Mouse (Mus musculus) large intestine, adult 2 months (tissue): ENCODE data around the gene Grik4. TPM values are rescaled to one million over a fixed set of nuclear protein-coding genes. Genes with fewer than 3 reads are reported as not detected.
"Not testable (repeated sequence)": the region's sequence is repeated elsewhere in the genome, so short reads cannot be mapped to it uniquely, and the experiment has no call there.

Source experiments
- DNase-seq: peaks from one replicate; pipeline ENCODE4 v3.0.0-alpha.2; 2012; ENCODE audit warnings: low read depth, low spot score
- WGBS: fragments of 180-500 bp; shearing (Covaris S2); methylation state at CpG from one replicate; pipeline ENCODE4 v1.1.7; 2018; 5-methylcytosine and 5-hydroxymethylcytosine counted together
- polyA plus RNA-seq: library from polyadenylated mRNA; depleted of rRNA; stranded (reverse); fragments of >200 nt; gene quantifications from 2 replicates; pipeline ENCODE4 v1.2.3, GENCODE M21; 2012; rRNA removed

Grik4 gene
- 0.23 and 0.42 TPM in 2 replicates for polyA plus RNA-seq

DNA sequence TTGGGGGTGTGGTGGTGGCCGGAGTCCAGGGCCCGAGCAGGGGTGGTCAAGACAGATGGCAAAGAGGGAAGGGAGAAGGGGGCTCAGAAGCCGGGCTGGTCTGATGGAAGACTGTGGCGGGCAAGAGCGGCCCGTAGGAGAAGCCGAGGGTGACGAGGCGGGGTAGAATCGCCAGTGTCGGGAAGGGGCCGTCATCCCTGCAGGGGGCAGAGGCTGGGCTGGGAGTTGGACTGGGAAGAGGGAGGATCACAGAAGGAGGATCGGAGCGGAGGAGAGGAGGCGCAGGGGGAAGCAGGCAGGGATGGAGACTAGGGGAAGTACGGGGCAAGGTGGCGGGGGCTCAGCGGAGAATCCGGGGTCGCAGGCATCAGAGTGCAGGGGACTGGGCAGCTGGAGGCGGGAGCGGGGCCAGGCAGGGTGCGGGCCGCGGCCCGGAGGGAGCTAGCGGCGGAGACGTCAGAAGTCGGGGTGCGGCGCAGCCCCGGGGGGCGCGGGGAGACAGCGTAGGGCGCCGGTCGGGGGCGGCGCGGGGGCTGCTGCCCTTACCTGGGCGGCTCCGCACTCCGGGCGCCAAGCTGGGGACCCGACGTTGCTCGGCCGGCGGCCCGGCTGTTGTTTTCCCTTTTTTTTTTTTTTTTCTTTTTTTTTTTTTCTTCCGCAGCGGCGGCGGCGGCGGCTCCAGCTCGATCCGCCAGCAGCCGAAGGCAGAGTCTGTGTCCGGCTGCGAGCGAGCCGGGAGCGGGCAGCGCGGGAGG, at the start of gene Grik4:
Grik4 (minus strand) TSS at position 713 of the 755 bp plus-strand sequence.
- no peak for DNase-seq
- 3% methylated on average over 64 of the region's 68 CpGs for WGBS

DNA sequence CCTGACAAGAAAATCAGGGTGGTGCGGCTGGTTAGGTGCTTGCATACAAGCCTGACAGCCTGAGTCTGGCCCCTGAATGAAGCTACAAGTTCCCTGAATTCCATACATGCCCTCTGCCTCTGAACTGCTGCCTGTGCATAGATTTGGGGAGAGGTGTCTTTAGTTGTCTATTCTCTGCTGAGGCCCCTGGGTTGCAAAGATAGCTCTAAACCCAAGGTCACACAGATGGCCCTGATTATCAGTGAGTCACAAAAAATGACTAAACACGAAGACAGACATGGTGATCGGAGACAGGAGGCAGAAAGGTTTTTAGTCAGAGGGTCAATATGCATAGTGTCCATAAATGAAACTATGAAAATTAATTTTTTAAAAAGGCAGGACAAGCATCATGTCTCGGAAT, 49.4 kb upstream of the Grik4 start:
- 93% methylated on average over 4 of the region's 4 CpGs for WGBS
- DNase-seq: no peak

- DNase-seq: no peak
- 86% methylated on average over 4 of the region's 4 CpGs for WGBS
These were observed 43.7 kb upstream of the Grik4 start for GRCm38 (mm10) chr9:42987988-42988387.

DNA sequence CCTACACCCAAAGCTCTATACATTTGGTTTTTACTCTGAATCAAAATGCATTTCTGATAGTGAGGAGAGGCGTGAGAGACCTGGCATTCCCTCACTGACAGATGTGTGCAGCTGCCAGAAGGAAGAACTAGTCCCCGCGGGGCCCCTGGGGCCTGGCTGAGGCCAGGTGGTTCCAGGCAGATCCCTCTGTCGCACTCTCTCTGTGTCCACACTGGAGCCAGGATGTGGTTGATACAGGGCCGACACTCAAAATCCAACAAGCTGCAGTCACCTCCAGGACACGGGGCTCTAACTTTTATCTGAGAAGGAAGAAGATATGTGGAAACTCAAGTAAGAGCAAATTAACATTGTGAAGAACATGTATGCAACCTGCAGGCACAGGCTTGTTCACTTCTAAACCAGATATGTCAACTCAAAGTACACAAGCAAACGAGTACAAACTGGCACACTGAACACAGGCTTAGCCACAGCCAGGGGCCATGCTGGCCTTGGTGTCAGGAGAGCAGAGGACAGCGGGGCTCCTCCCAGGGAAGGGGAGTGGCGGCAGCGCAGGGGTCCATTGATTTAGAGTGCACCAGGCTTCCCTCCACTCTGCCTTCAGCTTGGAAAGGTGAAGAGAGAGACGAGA, 24.7 kb upstream of the Grik4 start:
- 71% methylated on average over 11 of the region's 11 CpGs for WGBS
- DNase-seq: no peak

- no peak for DNase-seq
- WGBS: 89% methylated on average over 9 of the region's 9 CpGs
These were observed 23.4 kb upstream of the Grik4 start for GRCm38 (mm10) chr9:42967731-42968130.

DNA sequence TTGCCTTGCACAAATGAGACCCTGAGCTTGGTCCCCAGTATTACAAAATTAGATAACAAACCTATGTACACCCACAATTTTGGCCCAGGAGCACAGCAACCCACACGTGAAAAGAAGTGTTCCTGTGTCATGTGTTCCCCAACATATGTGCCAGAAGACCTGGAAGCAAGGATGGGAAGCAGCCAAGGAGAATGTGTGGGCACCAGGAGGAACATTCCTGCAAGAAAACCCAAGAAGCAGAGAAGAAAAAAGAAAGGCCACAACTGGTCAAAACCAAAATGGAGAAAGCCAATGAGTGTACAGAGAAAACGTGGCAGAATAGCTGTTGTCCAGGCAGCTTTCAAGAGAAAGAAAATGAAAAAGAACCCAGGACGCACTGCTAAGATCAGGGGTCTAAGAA, 20.5 kb upstream of the Grik4 start:
- not testable (repeated sequence) for DNase-seq
- 83% methylated on average over 3 of the region's 3 CpGs for WGBS

GRCm38 (mm10) chr9:42964366-42964765, 20.1 kb upstream of the Grik4 start:
- 86% methylated on average over 12 of the region's 12 CpGs for WGBS
- DNase-seq: no peak

- DNase-seq: no peak
- WGBS: 70% methylated on average over 6 of the region's 6 CpGs
These were observed 18.2 kb upstream of the Grik4 start for GRCm38 (mm10) chr9:42962506-42962905.

DNA sequence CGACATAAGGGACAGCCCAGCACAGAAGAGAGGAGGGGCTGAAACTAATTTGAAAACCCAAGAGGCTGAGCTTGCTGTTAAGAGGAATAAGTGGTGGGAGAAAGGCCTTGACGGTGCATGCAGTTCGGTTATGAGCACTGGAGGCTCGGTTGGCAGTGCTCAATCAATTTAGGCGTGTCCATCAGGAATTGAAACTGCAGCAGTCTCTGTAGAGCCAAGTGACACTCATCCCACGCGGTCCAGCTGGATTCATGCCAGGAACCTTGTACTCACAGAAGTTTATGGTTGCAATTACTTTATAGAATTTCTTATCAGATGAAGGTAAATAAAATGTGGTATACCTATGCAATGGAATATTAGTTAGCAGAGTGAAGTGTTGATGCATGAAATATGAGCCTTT, 14.1 kb upstream of the Grik4 start:
- WGBS: 23% methylated on average over 7 of the region's 7 CpGs
- DNase-seq: peak; percentile 99

GRCm38 (mm10) chr9:42948381-42948780, 4.1 kb upstream of the Grik4 start:
- 64% methylated on average over 1 of the region's 1 CpGs for WGBS
- DNase-seq: no peak

- 67% methylated on average over 7 of the region's 7 CpGs for WGBS
- DNase-seq: no peak
These were observed 881 bp upstream of the Grik4 start for GRCm38 (mm10) chr9:42945174-42945573.

- 1% methylated on average over 51 of the region's 52 CpGs for WGBS
- peak; percentile 25 for DNase-seq
These were observed 278 bp upstream of the Grik4 start for GRCm38 (mm10) chr9:42944536-42945006.

GRCm38 (mm10) chr9:42943057-42943529, 1.2 kb downstream of the Grik4 start:
- 25% methylated on average over 9 of the region's 9 CpGs for WGBS
- DNase-seq: no peak

DNA sequence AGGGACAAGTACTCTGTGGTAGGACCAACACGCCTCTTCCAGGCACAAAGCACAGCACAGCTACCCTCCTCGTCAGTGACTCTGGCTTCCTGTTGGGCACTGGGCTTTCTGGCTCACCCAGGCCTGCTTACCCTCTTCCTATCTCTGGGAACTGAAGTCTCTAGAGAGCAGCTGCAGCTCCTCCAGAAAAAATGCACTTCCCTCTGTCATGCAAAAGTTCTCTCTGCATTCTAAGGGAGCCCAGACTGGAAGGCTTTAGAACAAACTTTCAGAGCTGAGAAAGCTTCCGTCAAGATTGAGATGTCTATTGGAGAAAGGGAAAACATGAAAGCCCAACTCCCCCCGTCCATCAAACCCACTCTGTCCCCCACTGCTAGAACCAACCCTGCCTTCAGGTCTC, 2.1 kb downstream of the Grik4 start:
- WGBS: 59% methylated on average over 4 of the region's 4 CpGs
- no peak for DNase-seq

DNA sequence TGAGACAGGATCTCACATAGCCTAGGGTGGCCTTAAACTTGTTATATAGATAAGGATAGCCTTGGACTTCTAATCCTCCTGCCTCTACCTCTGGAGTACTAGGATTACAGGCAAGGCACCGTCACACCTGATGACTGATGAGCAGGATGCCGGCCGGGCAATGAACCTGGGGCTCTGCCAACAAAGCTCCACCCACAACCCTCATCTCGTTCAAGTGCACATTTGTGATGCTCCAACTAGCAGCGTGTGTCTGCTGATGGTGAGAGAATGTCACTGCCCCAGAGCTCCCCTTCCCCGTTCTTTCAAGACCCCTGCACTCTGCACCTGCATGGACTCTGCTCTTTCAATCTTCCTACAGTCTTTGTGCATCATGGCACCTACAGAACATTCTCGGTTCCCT, 12.1 kb downstream of the Grik4 start:
- WGBS: 24% methylated on average over 7 of the region's 7 CpGs
- DNase-seq: no peak

DNA sequence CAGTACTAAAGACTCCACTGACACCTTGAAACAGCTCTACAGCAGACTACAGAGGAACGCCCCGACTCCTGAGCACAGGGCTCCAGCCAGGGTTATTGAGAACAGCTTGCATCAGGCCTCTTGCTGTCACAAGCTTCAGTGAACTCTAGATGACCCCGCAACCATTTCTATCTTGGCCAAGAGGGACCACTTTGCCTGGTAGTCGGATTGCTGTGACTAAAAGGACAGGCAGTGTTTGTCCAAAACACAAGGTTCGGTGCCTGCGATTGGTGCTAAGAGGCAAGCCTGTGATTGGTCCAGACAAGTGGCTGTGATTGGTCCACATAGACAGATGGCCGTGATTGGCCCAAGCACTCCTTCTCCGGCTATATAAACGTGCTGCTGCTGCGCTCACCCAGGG, 16.8 kb downstream of the Grik4 start:
- 60% methylated on average over 10 of the region's 10 CpGs for WGBS
- no peak for DNase-seq

GRCm38 (mm10) chr9:42926564-42926963, 17.7 kb downstream of the Grik4 start:
- WGBS: 51% methylated on average over 6 of the region's 6 CpGs
- no peak for DNase-seq

- no peak for DNase-seq
- WGBS: 74% methylated on average over 4 of the region's 4 CpGs
These were observed 22.5 kb downstream of the Grik4 start for GRCm38 (mm10) chr9:42921830-42922229.

DNA sequence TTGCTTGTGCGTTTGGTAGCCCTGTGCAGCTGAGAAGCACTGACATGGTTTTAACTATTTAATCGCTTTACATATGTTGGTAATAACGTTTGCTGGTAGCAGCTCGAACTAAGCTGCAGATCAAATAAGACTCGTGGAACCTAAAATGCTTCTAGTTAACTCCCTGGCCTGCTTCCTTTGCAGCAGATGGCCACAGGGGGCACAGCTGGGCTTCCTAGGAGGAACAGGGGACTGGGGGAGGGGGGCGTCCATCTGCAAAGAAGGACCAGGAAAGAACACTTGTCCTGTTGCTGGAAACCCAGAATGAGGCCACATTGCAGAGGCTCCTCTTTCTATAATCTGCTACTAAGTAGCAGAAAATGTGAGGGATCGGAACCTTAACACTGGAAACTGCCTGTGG, 24.1 kb downstream of the Grik4 start:
- WGBS: 60% methylated on average over 7 of the region's 7 CpGs
- DNase-seq: no peak

DNA sequence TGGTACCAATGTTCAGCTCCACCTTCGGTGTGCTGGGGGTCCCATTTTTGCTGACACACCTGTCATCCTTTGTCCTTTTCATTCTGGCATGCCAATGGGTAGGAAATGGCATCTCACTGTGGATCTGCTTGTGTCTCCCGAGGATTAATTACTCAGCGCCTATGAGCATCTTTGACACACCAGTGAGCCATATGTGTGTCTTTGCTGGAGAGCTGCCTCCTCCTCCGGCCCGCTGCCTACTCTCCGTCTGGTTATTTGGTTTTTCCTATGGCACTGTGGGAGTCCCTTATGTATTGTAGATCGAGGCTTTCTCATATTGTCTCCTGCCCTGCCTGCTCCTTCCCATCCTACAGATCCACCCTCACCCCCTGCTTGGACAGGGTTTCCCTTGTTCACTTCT, 26.4 kb downstream of the Grik4 start:
- WGBS: 92% methylated on average over 7 of the region's 7 CpGs
- DNase-seq: no peak

GRCm38 (mm10) chr9:42913201-42913600, 31.1 kb downstream of the Grik4 start:
- 59% methylated on average over 2 of the region's 2 CpGs for WGBS

More at GRCm38 (mm10) chr9:42913201-42913600, 31.1 kb downstream of the Grik4 start:
- DNase-seq: no peak
